Mouse (Mus musculus) left cerebral cortex, postnatal 14 days (tissue): ENCODE measurements around the gene Apon. TPM values are rescaled to one million over a fixed set of nuclear protein-coding genes. Genes with fewer than 3 reads are reported as not detected.
"Not testable (repeated sequence)": the region's sequence is repeated elsewhere in the genome, so short reads cannot be mapped to it uniquely, and the experiment has no call there.

Experiments used
- DNase-seq, 2 experiments: peaks; one replicate each; pipeline ENCODE4 v3.0.0; 2021 to 2022; ENCODE audit warnings: low spot score in 2 of 2, mixed read lengths in 1 of 2
- intact Hi-C: fragments of 180-260 bp; cut with DNase I; formaldehyde crosslinking; loops from one replicate; pipeline ENCODE4 v1.15.1; 2025
- long read RNA-seq, 2 experiments: library from polyadenylated mRNA; stranded (forward); transcript quantifications; one replicate each; pipeline ENCODE4 v2.0.0; 2021
- total RNA-seq, 2 experiments: library from RNA; stranded (reverse); gene quantifications; 2 replicates each; pipeline ENCODE4 v1.2.3; 2021

The Apon gene
- total RNA-seq = not detected
- long read RNA-seq, experiment 1 = 0 reads
- long read RNA-seq, experiment 2 = 0 reads

DNA sequence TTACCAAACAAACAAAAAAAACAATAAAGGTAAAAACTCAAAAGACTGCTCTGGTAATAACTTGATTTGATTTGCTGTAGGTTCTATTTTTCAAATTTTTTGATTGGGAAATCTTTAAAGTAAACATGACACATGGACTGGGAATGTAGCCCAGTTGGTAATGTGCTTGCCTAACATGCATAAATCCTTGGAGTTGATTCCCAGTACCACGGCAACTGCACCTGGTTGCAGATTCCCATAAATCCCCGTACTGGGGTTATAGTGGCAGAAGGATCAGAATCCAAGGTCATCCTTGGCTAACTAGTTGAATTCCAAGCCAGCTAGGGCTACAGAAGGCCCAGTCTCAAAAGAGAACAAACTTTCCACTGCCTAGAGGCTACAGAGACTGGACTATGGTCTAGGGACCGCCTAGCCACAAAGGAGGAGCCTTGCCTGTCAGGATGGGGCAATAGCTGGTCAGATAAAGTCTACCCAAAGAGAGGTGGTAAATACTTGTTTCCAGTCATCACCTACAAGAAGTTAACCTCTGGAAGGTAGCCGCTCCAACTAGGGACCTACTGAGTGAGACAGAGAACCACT, at the start of gene Apon:
Gene Apon, plus strand, starts transcription at position 420 of the 579 bp plus-strand sequence.
- no peak for DNase-seq

GRCm38 (mm10) chr10:128204941-128205340, 49.0 kb upstream of the Apon start:
- DNase-seq = no peak
- intact Hi-C loops = no loop called here

More for the DNA sequence above, at the start of gene Apon:
- intact Hi-C loops = no loop called here

- DNase-seq = no peak
- intact Hi-C loops = no loop called here
These were observed 45.6 kb upstream of the Apon start for GRCm38 (mm10) chr10:128208326-128208725.

GRCm38 (mm10) chr10:128209311-128210009, 44.4 kb upstream of the Apon start:
- DNase-seq = no peak
- intact Hi-C loops = loop anchor here (5.0 kb wide), 1 partner anchor 73 kb away; no protein-coding TSS in a partner anchor

- intact Hi-C loops = loop anchor here (5.0 kb wide), 1 partner anchor 72 kb away; no protein-coding TSS in a partner anchor
- DNase-seq = no peak
These were observed 43.8 kb upstream of the Apon start for GRCm38 (mm10) chr10:128210131-128210530.

DNA sequence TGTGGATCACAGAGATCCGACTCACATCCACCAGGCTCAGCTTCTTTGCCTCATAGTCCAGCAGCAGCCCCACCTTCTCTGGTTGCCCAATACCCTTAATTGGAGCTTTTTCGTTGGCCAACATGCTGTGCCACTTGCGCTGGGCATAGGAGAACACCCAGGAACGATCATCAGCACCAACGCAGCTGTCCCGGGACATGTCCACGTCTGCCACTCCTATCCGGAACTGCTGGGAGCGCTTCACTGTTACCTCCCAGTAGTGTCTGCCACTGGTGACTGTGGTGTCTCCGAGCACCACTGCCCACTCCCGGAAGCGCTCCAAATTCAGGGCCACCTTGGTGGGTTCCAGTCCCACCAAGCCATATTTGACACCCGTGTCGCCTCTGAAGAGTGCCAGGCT, 42.9 kb upstream of the Apon start:
- intact Hi-C loops = loop anchor here (5.0 kb wide), 1 partner anchor 71 kb away; no protein-coding TSS in a partner anchor
- no peak for DNase-seq

GRCm38 (mm10) chr10:128211390-128212108, 42.3 kb upstream of the Apon start, which contains the start of gene Spryd4:
Gene Spryd4, minus strand, starts transcription at chr10:128211807.
- intact Hi-C loops = loop anchor here (2.0 to 5.0 kb wide), 2 partner anchors 21 to 71 kb away; partner anchors contain the start of gene Timeless

GRCm38 (mm10) chr10:128212148-128212547, 41.7 kb upstream of the Apon start:
- intact Hi-C loops = loop anchor here (2.0 to 5.0 kb wide), 2 partner anchors 21 to 70 kb away; partner anchors contain the start of gene Timeless
- no peak for DNase-seq

More at GRCm38 (mm10) chr10:128211390-128212108, 42.3 kb upstream of the Apon start, which contains the start of gene Spryd4:
- peak; percentile 90 to 92 for DNase-seq

- intact Hi-C loops = loop anchor here (2.0 to 5.0 kb wide), 2 partner anchors 20 to 69 kb away; partner anchors contain the start of gene Timeless
- DNase-seq = peak; percentile 70 to 76
These were observed 41.0 kb upstream of the Apon start for GRCm38 (mm10) chr10:128212871-128213323.

- intact Hi-C loops = loop anchor here (5.0 kb wide), 1 partner anchor 68 kb away; no protein-coding TSS in a partner anchor
- DNase-seq = not testable (repeated sequence)
These were observed 39.8 kb upstream of the Apon start for GRCm38 (mm10) chr10:128214112-128214511.

DNA sequence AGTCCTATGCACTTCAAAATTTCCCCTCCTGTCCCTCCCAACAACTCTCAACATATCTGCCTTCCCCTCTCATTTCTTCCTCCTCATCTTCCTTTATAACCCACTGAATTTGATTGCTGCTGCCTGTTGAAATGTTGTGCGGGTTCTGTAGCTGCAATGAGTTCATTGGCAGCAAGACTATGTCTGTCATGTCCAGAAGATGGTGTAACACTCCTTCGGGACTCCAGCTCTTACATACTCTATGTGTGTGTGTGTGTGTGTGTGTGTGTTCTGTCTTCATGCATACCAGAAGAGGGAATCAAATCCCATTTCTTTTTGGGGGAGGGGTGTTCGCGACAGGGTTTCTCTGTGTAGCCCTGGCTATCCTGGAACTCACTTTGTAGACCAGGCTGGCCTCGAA, 38.9 kb upstream of the Apon start:
- intact Hi-C loops = loop anchor here (5.0 kb wide), 1 partner anchor 67 kb away; no protein-coding TSS in a partner anchor

DNA sequence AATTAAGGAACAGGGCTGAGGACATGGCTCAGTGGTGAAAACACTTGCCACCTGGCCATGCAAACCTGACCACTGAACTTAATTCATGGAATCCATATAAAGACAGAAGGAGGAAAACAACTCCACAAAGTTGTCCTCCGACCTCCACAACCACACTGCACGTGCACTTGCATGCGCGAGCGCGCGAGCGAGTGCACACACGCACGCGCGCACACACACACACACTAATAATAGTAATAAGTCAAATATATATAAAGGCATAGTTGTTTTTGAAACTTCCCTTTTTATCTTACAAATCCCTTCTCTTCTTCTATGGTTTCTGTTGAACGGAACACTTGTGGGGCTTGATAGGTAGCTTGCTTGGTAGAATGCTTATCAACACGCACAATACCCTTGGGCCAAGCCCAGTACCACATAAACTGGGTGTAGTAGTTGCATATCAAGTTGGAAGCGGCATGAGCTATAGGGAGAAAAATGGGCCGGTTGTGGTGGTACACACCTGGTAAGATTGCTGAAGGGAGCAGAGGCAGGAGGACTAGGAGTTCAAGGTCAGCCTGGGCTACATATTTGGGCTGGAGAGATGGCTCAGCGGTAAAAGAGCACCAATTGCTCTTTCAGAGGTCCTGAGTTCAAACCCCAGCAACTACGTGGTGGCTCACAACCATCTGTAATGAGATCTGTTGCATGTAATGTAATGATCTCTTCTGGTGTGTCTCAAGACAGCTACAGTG, 35.3 kb upstream of the Apon start:
- intact Hi-C loops = no loop called here
- no peak for DNase-seq

More for the DNA sequence above, 38.9 kb upstream of the Apon start:
- no peak for DNase-seq

DNA sequence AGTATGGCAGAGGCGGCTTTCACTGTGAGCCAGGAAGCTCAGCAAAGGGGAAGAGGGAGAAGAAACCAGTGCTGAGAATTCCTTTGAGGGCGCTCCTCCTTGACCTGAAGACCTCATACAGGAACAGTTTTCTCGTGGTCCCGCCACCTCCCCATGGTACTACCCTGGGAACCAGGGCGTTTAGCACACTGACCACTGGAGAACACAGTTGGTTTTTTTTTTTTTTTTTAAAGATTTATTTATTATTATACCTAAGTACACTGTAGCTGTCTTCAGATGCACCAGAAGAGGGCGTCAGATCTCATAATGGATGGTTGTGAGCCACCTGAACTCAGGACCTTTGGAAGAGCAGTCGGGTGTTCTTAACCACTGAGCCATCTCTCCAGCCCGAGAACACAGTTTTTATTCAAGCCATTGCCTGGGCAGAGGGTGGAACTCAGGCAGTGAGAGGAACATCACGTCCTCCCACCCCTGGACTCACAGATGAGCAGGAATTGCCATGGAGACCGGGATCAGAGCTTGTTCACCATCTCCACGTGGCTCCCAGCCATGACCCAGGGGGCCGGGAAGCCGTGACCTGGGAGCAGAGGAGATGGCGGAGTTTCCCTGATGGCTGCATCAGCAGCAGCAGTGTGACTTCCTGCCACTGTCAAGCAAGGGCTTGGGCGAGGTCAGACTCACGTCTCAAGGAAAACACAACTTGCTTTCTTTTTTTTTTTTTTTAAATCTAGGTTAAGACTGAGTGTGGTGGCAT, 32.2 kb upstream of the Apon start:
- intact Hi-C loops = no loop called here
- no peak for DNase-seq

- DNase-seq = no peak
- intact Hi-C loops = no loop called here
These were observed 28.8 kb upstream of the Apon start for GRCm38 (mm10) chr10:128225064-128225463.

DNA sequence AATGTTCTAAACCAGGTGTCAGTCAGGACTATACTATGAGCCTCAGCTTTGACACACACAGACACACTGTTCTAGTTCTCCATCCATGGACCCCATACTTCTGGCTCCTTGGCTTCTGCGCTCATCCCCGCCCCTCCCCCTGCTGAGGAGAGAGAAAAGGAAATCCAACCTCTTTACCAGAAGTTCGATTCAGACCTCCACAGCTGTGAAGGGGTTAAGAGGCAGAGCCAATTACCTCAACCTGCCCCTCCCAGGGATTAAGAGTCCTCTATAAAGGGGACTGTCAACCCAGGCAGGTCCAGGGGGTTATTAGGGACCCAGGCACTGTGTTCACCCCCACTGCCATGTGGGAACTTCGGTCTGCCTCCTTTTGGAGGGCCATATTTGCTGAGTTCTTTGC, 28.4 kb upstream of the Apon start, which contains the start of gene Mip:
Gene Mip, plus strand, starts transcription at position 301 of the 400 bp plus-strand sequence.
- no peak for DNase-seq

GRCm38 (mm10) chr10:128227592-128227991, 26.3 kb upstream of the Apon start:
- DNase-seq = no peak
- intact Hi-C loops = no loop called here

More for the DNA sequence above, 28.4 kb upstream of the Apon start, which contains the start of gene Mip:
- intact Hi-C loops = no loop called here

- no peak for DNase-seq
- intact Hi-C loops = no loop called here
These were observed 25.9 kb upstream of the Apon start for GRCm38 (mm10) chr10:128228009-128228408.

- DNase-seq = no peak
- intact Hi-C loops = no loop called here
These were observed 23.3 kb upstream of the Apon start for GRCm38 (mm10) chr10:128230582-128230981.
